Mouse (Mus musculus) neural tube, embryonic 11.5 days (tissue): ENCODE measurements around the gene Slc22a13. TPM values are rescaled to one million over a fixed set of nuclear protein-coding genes. Genes with fewer than 3 reads are reported as not detected.

ENCODE experiments used
- ATAC-seq: fragments of 200-750 bp; cut with Nextera tagmentation; 2 replicates; pipeline ENCODE4 v1.8.0; 2017; ENCODE audit warnings: moderate number of reproducible peaks, mild to moderate bottlenecking, moderate TSS enrichment, moderate library complexity; ENCODE audit not compliant: insufficient read depth, low FRiP score, low TSS enrichment
- DNase-seq: peaks from one replicate; pipeline ENCODE4 v3.0.0-alpha.2; 2015; ENCODE audit warnings: low spot score
- H3K27ac ChIP-seq: fragments of 300-500 bp; sonication (generic); 2 replicates; pipeline ENCODE4 v1.5.1; 2014; ENCODE audit warnings: low read depth, mild to moderate bottlenecking, low read length
- H3K27me3 ChIP-seq: fragments of 300-500 bp; sonication (generic); 2 replicates; pipeline ENCODE4 v1.6.1; 2014; ENCODE audit warnings: mild to moderate bottlenecking, low read length, mixed read lengths; ENCODE audit not compliant: control insufficient read depth, insufficient read depth
- H3K36me3 ChIP-seq: fragments of 300-500 bp; sonication (generic); 2 replicates; pipeline ENCODE4 v1.6.1; 2014; ENCODE audit warnings: mild to moderate bottlenecking, low read length, moderate library complexity, mixed read lengths; ENCODE audit not compliant: control insufficient read depth, insufficient read depth
- H3K4me1 ChIP-seq: fragments of 300-500 bp; sonication (generic); 2 replicates; pipeline ENCODE4 v1.6.1; 2014; ENCODE audit warnings: low read length, mixed read lengths; ENCODE audit not compliant: control insufficient read depth, insufficient read depth
- H3K4me2 ChIP-seq: fragments of 300-500 bp; sonication (generic); 2 replicates; pipeline ENCODE4 v1.6.1; 2014; ENCODE audit warnings: low read depth, mild to moderate bottlenecking, moderate library complexity
- H3K4me3 ChIP-seq: fragments of 300-500 bp; sonication (generic); 2 replicates; pipeline ENCODE4 v1.5.1; 2014; ENCODE audit warnings: low read depth, low read length
- H3K9ac ChIP-seq: fragments of 300-500 bp; sonication (generic); 2 replicates; pipeline ENCODE4 v1.6.1; 2014; ENCODE audit warnings: mild to moderate bottlenecking, low read length
- H3K9me3 ChIP-seq: fragments of 300-500 bp; sonication (generic); 2 replicates; pipeline ENCODE4 v1.6.1; 2016; ENCODE audit warnings: low read length; ENCODE audit not compliant: control insufficient read depth
- WGBS: fragments of 180-500 bp; shearing (Covaris S2); extraction: QIAGEN DNeasy Blood & Tissue Kit; methylation state at CpG from one replicate; pipeline ENCODE4 v1.1.7; 2014; 5-methylcytosine and 5-hydroxymethylcytosine counted together
- polyA plus RNA-seq: library from polyadenylated mRNA; unstranded; fragments of >200 nt; fragmentation: Nextera tagmentation; extraction: Ambion mirVana; gene quantifications from 2 replicates; pipeline ENCODE4 v1.2.1, GENCODE M21; 2014

Slc22a13 gene
- polyA plus RNA-seq, 1 experiment from 2014 or later: not detected

- H3K4me3 ChIP-seq: no peak overlapping the region
- no peak for ATAC-seq
- H3K4me1 ChIP-seq: no peaks in the 10 kb centered on the region
- 90% methylated on average over 11 of the region's 11 CpGs for WGBS
- H3K27me3 ChIP-seq: no peaks in the 10 kb centered on the region
- no peaks in the 10 kb centered on the region for H3K36me3 ChIP-seq
- no peaks in the 10 kb centered on the region for H3K9me3 ChIP-seq
- DNase-seq: no peak
- no peak overlapping the region for H3K4me2 ChIP-seq
- no peak overlapping the region for H3K9ac ChIP-seq
- no peak overlapping the region for H3K27ac ChIP-seq
These were observed 29.6 kb downstream of the Slc22a13 start for GRCm38 (mm10) chr9:119179292-119179691.

DNA sequence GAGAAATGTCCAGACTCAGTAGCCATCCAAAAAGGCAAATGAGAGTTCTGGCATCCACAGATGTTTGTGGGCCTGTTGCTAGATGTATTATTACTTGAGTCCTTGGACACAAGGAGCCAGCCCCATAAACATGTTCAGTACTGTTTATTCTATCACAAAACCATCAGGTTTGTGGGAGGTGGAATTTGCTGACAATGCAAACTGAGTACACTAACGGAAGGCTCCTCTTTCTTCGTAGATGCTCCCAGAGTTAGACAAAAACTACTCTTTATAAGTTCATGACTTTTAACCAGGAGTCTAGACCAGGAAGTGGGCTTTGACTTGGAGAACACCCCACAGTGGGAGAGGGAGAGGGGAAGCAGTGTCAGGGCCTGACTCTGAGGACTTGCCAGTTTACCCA, 41.3 kb downstream of the Slc22a13 start:
- no peak for DNase-seq
- WGBS: 92% methylated on average over 2 of the region's 2 CpGs

DNA sequence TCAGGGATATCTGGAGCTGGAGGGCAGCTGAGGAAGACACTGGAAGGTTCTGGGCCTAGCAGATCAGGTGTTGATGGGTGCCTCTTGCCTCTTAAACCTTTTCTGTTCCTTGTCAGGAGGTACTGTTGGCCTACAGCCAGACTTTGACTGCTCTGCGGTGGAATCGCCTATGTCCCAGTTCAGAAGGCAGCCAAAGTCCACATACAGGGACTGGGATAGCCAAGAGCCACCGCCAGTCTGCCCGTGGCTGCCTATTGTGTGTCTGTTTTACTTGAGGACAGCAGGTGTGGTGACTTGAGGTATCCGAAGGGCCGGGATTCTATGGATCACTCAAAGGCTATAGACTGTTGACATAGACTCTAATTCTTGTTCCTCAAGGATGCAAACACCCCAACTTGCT, 43.4 kb downstream of the Slc22a13 start:
- Histone ChIP-seq H3K9ac (no peak overlapping the region), H3K4me2 (no peak overlapping the region), H3K27ac (no peak overlapping the region), H3K4me1 (no peaks in the 10 kb centered on the region), H3K27me3 (no peaks in the 10 kb centered on the region), H3K9me3 (no peaks in the 10 kb centered on the region), H3K4me3 (no peak overlapping the region), H3K36me3 (no peaks in the 10 kb centered on the region)
- ATAC-seq: no peak
- DNase-seq: no peak
- 90% methylated on average over 6 of the region's 6 CpGs for WGBS

More for the DNA sequence above, 41.3 kb downstream of the Slc22a13 start:
- no peaks in the 10 kb centered on the region for H3K4me1 ChIP-seq
- no peaks in the 10 kb centered on the region for H3K27me3 ChIP-seq
- no peak overlapping the region for H3K4me2 ChIP-seq
- H3K9ac ChIP-seq: no peak overlapping the region
- H3K27ac ChIP-seq: no peak overlapping the region
- H3K9me3 ChIP-seq: no peaks in the 10 kb centered on the region
- H3K4me3 ChIP-seq: no peak overlapping the region
- ATAC-seq: no peak
- H3K36me3 ChIP-seq: no peaks in the 10 kb centered on the region

DNA sequence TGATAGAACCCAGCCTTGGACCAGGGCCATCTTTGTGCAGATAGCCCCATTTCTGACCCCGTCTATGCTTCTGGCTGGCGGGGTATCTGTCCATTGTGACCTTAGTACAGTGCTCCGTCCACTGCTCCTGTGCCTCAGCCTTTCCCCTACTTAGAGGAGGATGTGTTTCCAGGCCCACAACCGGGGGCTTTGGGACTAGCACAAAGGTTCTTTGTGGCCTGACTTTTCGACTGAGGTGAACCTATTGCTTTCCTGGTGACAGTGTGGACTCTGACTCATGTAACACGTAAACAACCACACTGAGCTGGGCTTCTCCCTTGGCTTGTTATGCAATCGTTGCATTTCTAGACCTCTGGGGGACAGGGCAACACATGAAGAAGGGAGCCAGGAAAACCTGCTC, 44.2 kb downstream of the Slc22a13 start:
- H3K9me3 ChIP-seq: no peaks in the 10 kb centered on the region
- ATAC-seq (no peak), DNase-seq (no peak)
- no peaks in the 10 kb centered on the region for H3K4me1 ChIP-seq
- no peak overlapping the region for H3K27ac ChIP-seq
- H3K4me3 ChIP-seq: no peak overlapping the region
- no peaks in the 10 kb centered on the region for H3K36me3 ChIP-seq
- 85% methylated on average over 7 of the region's 7 CpGs for WGBS
- no peak overlapping the region for H3K9ac ChIP-seq
- H3K4me2 ChIP-seq: no peak overlapping the region
- no peaks in the 10 kb centered on the region for H3K27me3 ChIP-seq

DNA sequence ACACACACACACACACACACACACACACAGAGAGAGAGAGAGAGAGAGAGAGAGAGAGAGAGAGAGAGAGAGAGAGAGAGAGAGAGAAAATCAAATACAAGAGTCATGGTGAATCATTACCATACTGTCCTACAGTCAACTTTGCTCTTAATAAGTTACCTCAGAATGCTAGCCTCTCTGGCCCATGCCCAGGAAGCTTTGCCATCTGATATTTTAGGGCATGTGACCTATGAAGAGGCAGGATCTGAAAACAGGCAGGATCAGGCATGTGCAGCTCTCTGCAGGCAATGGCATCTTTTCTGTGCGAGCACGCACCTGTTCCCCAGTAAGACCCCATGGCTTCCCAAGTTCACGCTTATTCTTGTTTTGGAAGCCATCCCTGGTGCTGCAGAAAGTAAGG, 48.2 kb downstream of the Slc22a13 start:
- Histone ChIP-seq H3K27me3 (0 out of 2 replicates have a peak, but pooled peaks cover 6% of the 10 kb centered on the region), H3K27ac (no peak overlapping the region), H3K36me3 (no peaks in the 10 kb centered on the region), H3K4me3 (no peak overlapping the region), H3K9ac (no peak overlapping the region), H3K4me2 (no peak overlapping the region), H3K9me3 (no peaks in the 10 kb centered on the region), H3K4me1 (no peaks in the 10 kb centered on the region)
- DNase-seq (no peak), ATAC-seq (no peak)
- 90% methylated on average over 3 of the region's 3 CpGs for WGBS

GRCm38 (mm10) chr9:119158861-119159260, 50.0 kb downstream of the Slc22a13 start, which contains the start of gene Gm47289:
Gene Gm47289 (plus strand): TSS chr9:119159161.
- no peak for ATAC-seq
- WGBS: 56% methylated on average over 4 of the region's 4 CpGs

DNA sequence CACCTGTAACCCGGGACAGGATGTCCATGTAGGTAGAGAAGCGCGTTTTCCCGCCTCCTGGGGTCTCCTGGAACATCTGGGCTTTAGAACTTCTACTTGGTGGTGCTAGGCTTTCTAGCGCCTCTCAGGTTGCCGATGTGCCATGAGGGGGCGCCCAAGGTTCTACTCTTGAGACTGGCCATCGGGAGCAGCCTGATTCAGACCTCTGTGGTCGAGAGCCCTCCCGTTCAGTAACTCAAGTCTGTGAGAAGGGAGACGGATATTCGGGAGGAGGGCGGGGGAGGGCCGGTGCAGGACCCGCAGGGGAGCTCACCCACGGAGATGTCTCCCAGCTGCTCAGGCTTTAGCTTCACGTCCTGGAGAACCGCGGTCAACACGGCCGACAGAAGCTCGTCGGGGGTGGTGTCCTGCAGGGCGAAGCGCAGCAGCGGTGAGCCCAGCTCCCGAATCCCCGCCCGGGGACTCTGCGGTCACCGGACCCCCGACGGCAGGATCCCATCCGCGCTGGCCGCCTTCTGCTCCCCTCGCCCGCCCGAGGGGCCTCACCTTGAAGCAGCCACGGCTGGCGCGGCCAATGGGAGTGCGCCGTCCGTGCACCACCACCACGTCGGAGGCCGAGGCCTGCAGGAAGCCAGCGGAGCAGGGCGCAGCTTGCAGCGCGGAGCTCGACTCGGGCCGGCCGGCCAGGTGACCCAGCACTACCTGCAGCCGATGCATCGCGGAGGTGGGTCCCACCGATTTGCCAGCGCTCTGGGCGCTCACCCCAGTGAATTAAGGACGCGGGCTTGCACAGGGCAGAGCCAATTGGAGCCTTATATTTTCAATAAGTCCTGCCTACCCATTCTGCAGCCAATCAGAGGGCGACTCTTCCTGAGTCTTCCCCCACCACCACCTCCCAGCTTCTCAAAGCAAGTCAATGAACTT, 52.4 kb downstream of the Slc22a13 start, which contains the start of gene Acaa1b:
Acaa1b (minus strand) TSS at position 816 of the 924 bp plus-strand sequence.
- Histone ChIP-seq H3K9ac (peak within 1 kb of the TSS; percentile 32; the same call in 1 of the 2 replicates), H3K9me3 (no peaks in the 10 kb centered on the region)
- under 1% methylated on average over 61 of the region's 65 CpGs for WGBS

More at GRCm38 (mm10) chr9:119158861-119159260, 50.0 kb downstream of the Slc22a13 start, which contains the start of gene Gm47289:
- Histone ChIP-seq H3K4me1 (no peaks in the 10 kb centered on the region), H3K9ac (no peak within 1 kb of the TSS), H3K36me3 (no peaks in the 10 kb centered on the region), H3K27ac (no peak within 1 kb of the TSS), H3K4me3 (no peak within 1 kb of the TSS), H3K27me3 (0 out of 2 replicates have a peak, but pooled peaks cover 6% of the 10 kb centered on the region), H3K9me3 (no peaks in the 10 kb centered on the region), H3K4me2 (no peak within 1 kb of the TSS)
- DNase-seq: no peak

DNA sequence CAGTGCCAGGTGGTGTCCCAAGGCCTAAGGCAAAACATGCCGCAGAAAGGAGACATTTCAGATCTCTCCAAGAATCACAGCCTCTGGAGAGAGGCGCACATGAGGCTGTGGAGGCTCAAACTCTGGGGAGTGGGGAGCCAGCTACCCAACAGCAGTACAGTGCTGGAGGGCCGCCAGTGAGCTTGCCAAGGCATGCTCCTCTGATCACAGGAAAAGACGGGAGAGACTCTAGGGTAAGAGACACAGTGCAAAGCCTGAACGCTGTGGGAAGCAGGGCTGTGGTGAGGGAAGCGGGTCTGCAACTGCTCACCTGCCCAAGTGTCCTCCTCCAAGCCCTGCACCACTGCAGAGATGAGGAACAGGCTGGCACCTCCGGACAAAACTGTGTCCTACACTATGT, 53.1 kb downstream of the Slc22a13 start:
- WGBS: 60% methylated on average over 7 of the region's 7 CpGs
- no peak overlapping the region for H3K27ac ChIP-seq
- no peaks in the 10 kb centered on the region for H3K4me1 ChIP-seq
- no peak overlapping the region for H3K4me2 ChIP-seq
- 0 out of 2 replicates have a peak, but pooled peaks cover 6% of the 10 kb centered on the region for H3K27me3 ChIP-seq
- DNase-seq: no peak
- H3K36me3 ChIP-seq: no peaks in the 10 kb centered on the region
- H3K9me3 ChIP-seq: no peaks in the 10 kb centered on the region
- no peak for ATAC-seq
- H3K9ac ChIP-seq: no peak overlapping the region
- no peak overlapping the region for H3K4me3 ChIP-seq

More for the DNA sequence above, 52.4 kb downstream of the Slc22a13 start, which contains the start of gene Acaa1b:
- no peaks in the 10 kb centered on the region for H3K4me1 ChIP-seq
- peak; percentile 87 for DNase-seq
- peak; percentile 94 for ATAC-seq
- H3K4me3 ChIP-seq: peak within 1 kb of the TSS; percentile 43
- no peaks in the 10 kb centered on the region for H3K36me3 ChIP-seq
- H3K4me2 ChIP-seq: peak within 1 kb of the TSS; percentile 53
- 0 out of 2 replicates have a peak, but pooled peaks cover 6% of the 10 kb centered on the region for H3K27me3 ChIP-seq
- no peak within 1 kb of the TSS for H3K27ac ChIP-seq
